Mouse (Mus musculus) right cerebral cortex, postnatal 14 days (tissue): ENCODE data around the gene Lrrc63.
A peak's percentile ranks its signal among the peaks of the same experiment; 100 is the strongest.
"Not testable (repeated sequence)": the region's sequence is repeated elsewhere in the genome, so short reads cannot be mapped to it uniquely, and the experiment has no call there.

Experiments used
- DNase-seq: peaks from one replicate; pipeline ENCODE4 v3.0.0; 2022

Lrrc63 gene

GRCm38 (mm10) chr14:75130501-75131318 lies at the start of gene Lrrc63, which contains the start of gene Lcp1:
Gene Lrrc63 (minus strand): TSS chr14:75130881.
Gene Lcp1 (plus strand): TSS chr14:75131101.
- peak; percentile 54 for DNase-seq

GRCm38 (mm10) chr14:75179255-75179963 lies 48.7 kb upstream of the Lrrc63 start:
- no peak for DNase-seq

GRCm38 (mm10) chr14:75178801-75179211 lies 48.1 kb upstream of the Lrrc63 start:
- no peak for DNase-seq

- DNase-seq, result no peak
Observed at GRCm38 (mm10) chr14:75178384-75178793, 47.7 kb upstream of the Lrrc63 start.

- DNase-seq, result no peak
Observed at GRCm38 (mm10) chr14:75177400-75177799, 46.7 kb upstream of the Lrrc63 start.

- no peak for DNase-seq
Observed at GRCm38 (mm10) chr14:75176425-75177045, 45.9 kb upstream of the Lrrc63 start.

- DNase-seq, result no peak
Observed at GRCm38 (mm10) chr14:75175781-75176180, 45.1 kb upstream of the Lrrc63 start.

GRCm38 (mm10) chr14:75174731-75175555 lies 44.3 kb upstream of the Lrrc63 start:
- DNase-seq, result no peak

- DNase-seq, result no peak
Observed at GRCm38 (mm10) chr14:75174296-75174695, 43.6 kb upstream of the Lrrc63 start.

- DNase-seq, result no peak
Observed at GRCm38 (mm10) chr14:75170546-75170945, 39.9 kb upstream of the Lrrc63 start.

GRCm38 (mm10) chr14:75168501-75168900 lies 37.8 kb upstream of the Lrrc63 start:
- no peak for DNase-seq

- no peak for DNase-seq
Observed at GRCm38 (mm10) chr14:75165574-75166131, 35.0 kb upstream of the Lrrc63 start.

- no peak for DNase-seq
Observed at GRCm38 (mm10) chr14:75164345-75164744, 33.7 kb upstream of the Lrrc63 start.

GRCm38 (mm10) chr14:75163866-75164265 lies 33.2 kb upstream of the Lrrc63 start:
- DNase-seq, result no peak

GRCm38 (mm10) chr14:75159375-75159774 lies 28.7 kb upstream of the Lrrc63 start:
- no peak for DNase-seq

GRCm38 (mm10) chr14:75154481-75154880 lies 23.8 kb upstream of the Lrrc63 start:
- no peak for DNase-seq

- DNase-seq, result no peak
Observed at GRCm38 (mm10) chr14:75151146-75151545, 20.5 kb upstream of the Lrrc63 start.

- no peak for DNase-seq
Observed at GRCm38 (mm10) chr14:75150653-75151052, 20.0 kb upstream of the Lrrc63 start.

GRCm38 (mm10) chr14:75148229-75148628 lies 17.5 kb upstream of the Lrrc63 start:
- DNase-seq, result peak; percentile 67

- DNase-seq, result not testable (repeated sequence)
Observed at GRCm38 (mm10) chr14:75147706-75148105, 17.0 kb upstream of the Lrrc63 start.

GRCm38 (mm10) chr14:75139225-75139624 lies 8.5 kb upstream of the Lrrc63 start:
- no peak for DNase-seq

GRCm38 (mm10) chr14:75138503-75138902 lies 7.8 kb upstream of the Lrrc63 start:
- DNase-seq, result no peak
